Mouse (Mus musculus) MEL (cell line): ENCODE data around the gene Urb1. TPM values are rescaled to one million over a fixed set of nuclear protein-coding genes. Genes with fewer than 3 reads are reported as not detected.
"Not testable (repeated sequence)": the region's sequence is repeated elsewhere in the genome, so short reads cannot be mapped to it uniquely, and the experiment has no call there.

Source experiments
- DNase-seq: peaks from one replicate; pipeline ENCODE4 v3.0.0; 2011; ENCODE audit warnings: low read depth, low spot score
- H3K27ac ChIP-seq: 2 replicates; pipeline ENCODE4 v1.5.1; 2012; ENCODE audit warnings: low read depth, mild to moderate bottlenecking, control low read depth, low read length, moderate library complexity; ENCODE audit not compliant: control insufficient read depth
- H3K27me3 ChIP-seq, 2 experiments: fragments of 150-350 bp in 1 of 2; sonication (generic) in 1 of 2; 2 replicates each; pipeline ENCODE4 v1.6.1; 2012; ENCODE audit warnings: low read length in 2 of 2, mild to moderate bottlenecking in 2 of 2, improper control_type of control experiment in 1 of 2, moderate library complexity in 1 of 2; ENCODE audit not compliant: insufficient read depth in 2 of 2, control insufficient read depth in 1 of 2
- H3K36me3 ChIP-seq, 2 experiments: 2 replicates each; pipeline ENCODE4 v1.6.1; 2012 to 2014; ENCODE audit warnings: low read length in 2 of 2, improper control_type of control experiment in 1 of 2, inconsistent platforms in 1 of 2, mild to moderate bottlenecking in 1 of 2; ENCODE audit not compliant: insufficient read depth in 2 of 2, control insufficient read depth in 1 of 2
- H3K4me1 ChIP-seq, 2 experiments: fragments of 150-350 bp in 1 of 2; sonication (generic) in 1 of 2; 2 replicates each; pipeline ENCODE4 v1.6.1; 2012; ENCODE audit warnings: low read length in 2 of 2, improper control_type of control experiment in 1 of 2, mild to moderate bottlenecking in 1 of 2; ENCODE audit not compliant: insufficient read depth in 2 of 2, control insufficient read depth in 1 of 2
- H3K4me3 ChIP-seq, 2 experiments: fragments of 150-350 bp in 1 of 2; sonication (generic) in 1 of 2; 2 replicates each; pipeline ENCODE4 v1.5.1; 2012; ENCODE audit warnings: low read depth in 2 of 2, low read length in 2 of 2, mild to moderate bottlenecking in 2 of 2, moderate library complexity in 2 of 2, control low read depth in 1 of 2, improper control_type of control experiment in 1 of 2; ENCODE audit not compliant: control insufficient read depth in 1 of 2, insufficient read depth in 1 of 2
- H3K79me2 ChIP-seq: 2 replicates; pipeline ENCODE4 v1.6.1; 2012; ENCODE audit warnings: mild to moderate bottlenecking, low read length, moderate library complexity; ENCODE audit not compliant: control insufficient read depth, poor library complexity, insufficient read depth
- H3K9ac ChIP-seq: 2 replicates; pipeline ENCODE4 v1.6.1; 2012; ENCODE audit warnings: low read depth, mild to moderate bottlenecking, control low read depth, low read length, moderate library complexity; ENCODE audit not compliant: control insufficient read depth, poor library complexity, severe bottlenecking
- H3K9me3 ChIP-seq: fragments of 150-350 bp; sonication (generic); replicated peaks from 2 replicates; pipeline ENCODE4 v1.6.1; 2012; ENCODE audit warnings: mild to moderate bottlenecking, low read length, improper control_type of control experiment, moderate library complexity; ENCODE audit not compliant: insufficient read depth
- BHLHE40 ChIP-seq: IDR thresholded peaks from 2 replicates; pipeline ENCODE4 v1.6.1; 2012; ENCODE audit warnings: low read depth, mild to moderate bottlenecking, inconsistent platforms, low read length, improper control_type of control experiment, borderline replicate concordance
- CHD2 ChIP-seq: IDR thresholded peaks from 2 replicates; pipeline ENCODE4 v1.6.1; 2011; ENCODE audit warnings: low read length, improper control_type of control experiment
- ELF1 ChIP-seq: IDR thresholded peaks from 2 replicates; pipeline ENCODE4 v1.6.1; 2014; ENCODE audit warnings: low read depth, mild to moderate bottlenecking, inconsistent platforms, low read length, improper control_type of control experiment, moderate library complexity
- EP300 ChIP-seq, 2 experiments: IDR thresholded peaks; 2 replicates each; pipeline ENCODE4 v1.6.1; 2011; ENCODE audit warnings: improper control_type of control experiment in 2 of 2, low read length in 2 of 2, low read depth in 1 of 2, mild to moderate bottlenecking in 1 of 2
- HCFC1 ChIP-seq: IDR thresholded peaks from 2 replicates; pipeline ENCODE4 v1.6.1; 2012; ENCODE audit warnings: low read depth, mild to moderate bottlenecking, inconsistent platforms, low read length, improper control_type of control experiment, moderate library complexity
- JUND ChIP-seq: IDR thresholded peaks from 2 replicates; pipeline ENCODE4 v1.6.1; 2011; ENCODE audit warnings: low read depth, mild to moderate bottlenecking, improper control_type of control experiment, low read length
- MAFK ChIP-seq: IDR thresholded peaks from 2 replicates; pipeline ENCODE4 v1.6.1; 2011; ENCODE audit warnings: low read depth, mild to moderate bottlenecking, low read length, improper control_type of control experiment, borderline replicate concordance
- MAX ChIP-seq: IDR thresholded peaks from 2 replicates; pipeline ENCODE4 v1.6.1; 2011; ENCODE audit warnings: low read length, improper control_type of control experiment
- MYB ChIP-seq: IDR thresholded peaks from 2 replicates; pipeline ENCODE4 v1.6.1; 2011; ENCODE audit warnings: mild to moderate bottlenecking, low read depth, low read length, improper control_type of control experiment
- POLR2A ChIP-seq, 2 experiments: IDR thresholded peaks; 2 replicates each; pipeline ENCODE4 v1.6.1; 2011 to 2012; ENCODE audit warnings: low read length in 2 of 2, mild to moderate bottlenecking in 2 of 2, control low read depth in 1 of 2, improper control_type of control experiment in 1 of 2, low read depth in 1 of 2, moderate library complexity in 1 of 2; ENCODE audit not compliant: control insufficient read depth in 1 of 2, insufficient read depth in 1 of 2, poor library complexity in 1 of 2
- POLR2AphosphoS2 ChIP-seq: IDR thresholded peaks from 2 replicates; pipeline ENCODE4 v1.6.1; 2011; ENCODE audit warnings: low read length, improper control_type of control experiment
- RCOR1 ChIP-seq: IDR thresholded peaks from 2 replicates; pipeline ENCODE4 v1.6.1; 2012; ENCODE audit warnings: low read depth, mild to moderate bottlenecking, inconsistent platforms, low read length, improper control_type of control experiment
- TAL1 ChIP-seq: IDR thresholded peaks from 2 replicates; pipeline ENCODE4 v1.6.1; 2012; ENCODE audit warnings: mild to moderate bottlenecking, inconsistent platforms, low read length, moderate library complexity, mixed read lengths
- USF1 ChIP-seq: IDR thresholded peaks from 2 replicates; pipeline ENCODE4 v1.6.1; 2014; ENCODE audit warnings: low read depth, mild to moderate bottlenecking, inconsistent platforms, low read length, improper control_type of control experiment, moderate library complexity
- USF2 ChIP-seq, 2 experiments: IDR thresholded peaks; 2 replicates each; pipeline ENCODE4 v1.6.1; 2011 to 2012; ENCODE audit warnings: improper control_type of control experiment in 2 of 2, low read length in 2 of 2, borderline replicate concordance in 1 of 2, inconsistent platforms in 1 of 2, low read depth in 1 of 2, mild to moderate bottlenecking in 1 of 2; ENCODE audit not compliant: insufficient read depth in 1 of 2
- ZMIZ1 ChIP-seq: IDR thresholded peaks from 2 replicates; pipeline ENCODE4 v1.6.1; 2012; ENCODE audit warnings: low read depth, mild to moderate bottlenecking, inconsistent platforms, low read length, improper control_type of control experiment, moderate library complexity
- polyA plus RNA-seq, 2 experiments: library from polyadenylated mRNA; stranded (reverse) in 1 of 2; unstranded in 1 of 2; fragments of >175 nt in 1 of 2; fragments of >200 nt in 1 of 2; gene quantifications; 2 replicates each; pipeline versions ENCODE4 v1.2.1 to v1.2.4; 2012; ENCODE audit warnings: low replicate concordance in 2 of 2, low read depth in 1 of 2; ENCODE audit not compliant: insufficient read length in 2 of 2, insufficient read depth in 1 of 2, missing spikeins in 1 of 2
- total RNA-seq: library from RNA; depleted of rRNA; stranded (reverse); fragments of 300-350 nt; gene quantifications from 2 replicates; pipeline ENCODE4 v1.2.3, GENCODE M21; 2012

Urb1 gene
- total and polyA plus RNA-seq, 3 experiments = 26.2 to 36.7 (median 35.3) TPM

DNA sequence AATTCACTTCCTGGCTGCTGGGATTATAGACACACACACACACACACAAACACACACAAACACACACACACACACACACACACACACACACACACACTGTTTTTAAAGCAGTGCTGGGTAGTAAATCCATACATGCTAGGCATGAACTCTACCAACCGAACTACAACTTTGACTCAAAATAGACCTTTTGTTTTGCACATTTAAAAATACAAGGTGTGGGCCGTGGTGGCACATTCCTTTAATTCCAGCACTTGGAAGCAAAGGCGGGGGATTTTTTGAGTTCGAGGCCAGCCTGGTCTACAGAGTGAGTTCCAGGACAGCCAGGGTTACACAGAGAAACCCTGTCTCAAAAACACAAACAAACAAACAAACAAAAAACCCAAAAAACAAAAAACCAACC is 13.8 kb upstream of the Urb1 start:
- DNase-seq, H3K36me3 ChIP-seq, H3K79me2 ChIP-seq, H3K4me1 ChIP-seq, H3K9me3 ChIP-seq, H3K27me3 ChIP-seq, H3K9ac ChIP-seq, H3K4me3 ChIP-seq, H3K27ac ChIP-seq: not testable (repeated sequence)

DNA sequence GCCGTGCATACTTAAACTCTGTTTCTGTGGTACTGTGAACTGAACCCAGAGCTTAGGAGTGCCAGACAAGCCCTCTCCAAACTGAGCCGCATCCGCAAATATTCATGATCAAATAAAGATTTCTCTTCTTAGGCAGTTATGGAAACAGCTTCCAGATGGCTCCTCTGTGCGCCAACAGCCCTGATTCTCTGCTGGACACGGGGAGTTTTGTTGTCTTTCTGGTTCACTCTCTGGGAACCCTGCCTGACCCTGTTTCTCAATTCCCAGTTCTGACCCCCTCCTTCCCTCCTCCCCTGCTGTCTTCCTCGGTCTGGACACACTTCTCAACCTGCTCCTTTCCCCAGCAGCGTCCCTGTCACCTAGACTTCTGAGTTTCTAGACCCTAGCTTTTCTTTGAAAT is 12.8 kb upstream of the Urb1 start:
- Histone ChIP-seq H3K27ac (no peak overlapping the region), H3K4me3 (no peak overlapping the region), H3K9me3 (no peaks in the 10 kb centered on the region), H3K4me1 (no peaks in the 10 kb centered on the region; a peak in 1 of 4 replicates), H3K27me3 (peaks cover 0 to 5% of the 10 kb centered on the region in 2 experiments; a peak in 3 of 4 replicates), H3K9ac (no peak overlapping the region), H3K79me2 (no peaks in the 10 kb centered on the region), H3K36me3 (no peaks in the 10 kb centered on the region)
- TF ChIP-seq ZMIZ1 (no peak), BHLHE40 (no peak), MYB (no peak), ELF1 (no peak), USF1 (no peak), HCFC1 (no peak), TAL1 (no peak), EP300 (IDR thresholded peaks at IDR 0.05; ENCODE audit: low read depth in 1 of 2, low read length in 2 of 2) (no peak), MAX (no peak), MAFK (no peak), CHD2 (no peak), USF2 (IDR thresholded peaks at IDR 0.05; ENCODE audit: borderline replicate concordance in 1 of 2, insufficient read depth in 1 of 2, low read depth in 1 of 2, low read length in 2 of 2) (no peak), POLR2A (IDR thresholded peaks at IDR 0.05; ENCODE audit: control insufficient read depth in 1 of 2, insufficient read depth in 1 of 2, low read depth in 1 of 2, low read length in 2 of 2, poor library complexity in 1 of 2) (no peak), RCOR1 (no peak), POLR2AphosphoS2 (no peak)
- DNase-seq = no peak

DNA sequence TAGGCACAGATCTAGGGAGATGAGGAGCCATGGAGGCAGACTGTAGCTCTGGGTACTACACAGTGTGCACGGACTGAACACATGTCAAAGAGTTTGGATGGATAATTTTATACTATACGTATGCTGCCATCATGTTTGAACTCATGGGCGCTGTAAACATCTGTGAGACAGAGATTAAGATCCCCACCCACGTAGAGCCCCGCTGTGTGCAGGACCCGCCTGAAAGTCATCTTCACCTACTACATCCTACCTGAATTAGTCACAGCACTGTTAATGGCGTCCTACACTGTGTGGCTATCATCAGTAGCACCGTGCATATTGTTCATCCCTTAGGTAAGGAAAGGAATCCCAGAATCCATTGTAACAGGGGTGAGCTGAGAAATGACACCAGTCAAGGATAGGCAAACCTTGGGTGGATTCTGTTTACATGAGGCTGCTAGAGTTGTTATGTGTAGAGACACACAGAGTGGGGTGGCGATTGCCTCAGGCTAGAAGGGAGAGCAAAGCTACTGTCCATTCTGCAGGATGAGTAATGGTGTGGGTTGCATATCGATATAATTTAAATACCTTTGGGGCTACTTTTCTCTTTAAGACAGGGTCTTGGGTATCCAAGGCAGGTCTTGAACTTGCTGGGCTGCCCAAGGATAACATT is 12.2 kb upstream of the Urb1 start:
- TF ChIP-seq JUND (no peak), TAL1 (peak; percentile 20; the same call in 1 of the 2 replicates), POLR2AphosphoS2 (no peak)
- no peak for DNase-seq
- no peak overlapping the region for H3K27ac ChIP-seq
- H3K9ac ChIP-seq = no peak overlapping the region
- peaks cover 0 to 5% of the 10 kb centered on the region in 2 experiments; a peak in 3 of 4 replicates for H3K27me3 ChIP-seq
- H3K36me3 ChIP-seq = no peaks in the 10 kb centered on the region
- H3K9me3 ChIP-seq = no peaks in the 10 kb centered on the region
- H3K79me2 ChIP-seq = no peaks in the 10 kb centered on the region
- H3K4me1 ChIP-seq = no peaks in the 10 kb centered on the region
- H3K4me3 ChIP-seq = no peak overlapping the region
